Mouse (Mus musculus) frontal cortex, postnatal 25 days (tissue): ENCODE results near the gene Olfr125.

Experiments
- DNase-seq, 2 experiments: peaks; one replicate each; pipeline ENCODE4 v3.0.0; 2022; ENCODE audit warnings: low spot score in 2 of 2

Gene Olfr125

GRCm38 (mm10) chr17:37832649-37833048 lies at the start of gene Olfr125:
TSS of gene Olfr125 (plus strand) at chr17:37832949.
- DNase-seq: no peak

GRCm38 (mm10) chr17:37793229-37793628 lies 39.5 kb upstream of the Olfr125 start, which contains the start of gene Olfr123:
TSS of gene Olfr123 (plus strand) at chr17:37793529.
- DNase-seq: no peak

- DNase-seq: no peak
Observed at GRCm38 (mm10) chr17:37799588-37799987, 33.2 kb upstream of the Olfr125 start, which contains the start of gene Olfr124. TSS of gene Olfr124 (plus strand) at chr17:37799888.

DNA sequence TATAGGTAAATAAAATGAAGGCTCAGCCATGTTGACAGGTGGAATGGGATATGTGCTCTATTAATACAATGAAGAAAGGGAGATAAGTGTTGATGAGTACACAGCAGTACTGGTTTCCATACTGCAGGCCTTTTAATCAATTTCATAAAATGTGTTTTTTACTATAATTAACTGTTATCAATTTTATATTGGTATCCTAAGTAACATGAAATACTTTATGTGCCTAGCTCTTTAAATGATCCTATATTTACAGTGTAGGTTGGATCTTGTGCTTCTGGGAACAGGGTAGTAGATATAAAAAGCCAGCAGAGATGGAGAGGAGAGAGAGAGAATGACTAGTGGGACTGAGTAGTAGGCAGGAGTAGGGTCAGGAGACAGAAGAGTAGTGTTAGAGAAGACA lies 14.4 kb downstream of the Olfr125 start, which contains the start of gene Olfr126:
Gene Olfr126 (plus strand): TSS at position 301 of the 400 bp plus-strand sequence.
- DNase-seq: no peak

- no peak for DNase-seq
Observed at GRCm38 (mm10) chr17:37863901-37864300, 31.2 kb downstream of the Olfr125 start.

- DNase-seq: no peak
Observed at GRCm38 (mm10) chr17:37869676-37870205, 37.0 kb downstream of the Olfr125 start.

- no peak for DNase-seq
Observed at GRCm38 (mm10) chr17:37873830-37874229, 41.1 kb downstream of the Olfr125 start.
